Comparison of ENCODE assay signal across 8 mouse cellular contexts in genomic region chr5:111799700-111800311, GRCm38 (mm10).
DNase-seq lines count a peak whose midpoint lies in the region; ATAC-seq and TF ChIP-seq lines count a peak whose summit lies in the region.

No protein-coding gene starts in this region.

- H3K4me2 ChIP-seq in hindbrain, embryonic 12.5 days (replicated peaks) = no peak overlapping the region
- peak overlapping the region; percentile 22; the same call in 1 of the 2 replicates for H3K4me2 ChIP-seq in limb, embryonic 15.5 days
- no peak overlapping the region for H3K4me2 ChIP-seq in stomach, embryonic 16.5 days (ENCODE audit: low read depth, low read length)

- no peaks in the 10 kb centered on the region for H3K9me3 ChIP-seq in hindbrain, embryonic 12.5 days (replicated peaks)
- H3K9me3 ChIP-seq in limb, embryonic 15.5 days = no peaks in the 10 kb centered on the region
- no peaks in the 10 kb centered on the region for H3K9me3 ChIP-seq in stomach, embryonic 16.5 days (replicated peaks; ENCODE audit: control insufficient read depth, low read length)

- TF ChIP-seq CTCF in Patski (IDR thresholded peaks at IDR 0.05) = no peak

- peaks cover 21% of the 10 kb centered on the region for H3K4me1 ChIP-seq in hindbrain, embryonic 12.5 days
- H3K4me1 ChIP-seq in limb, embryonic 15.5 days = peaks cover 42% of the 10 kb centered on the region
- H3K4me1 ChIP-seq in stomach, embryonic 16.5 days (ENCODE audit: control insufficient read depth, insufficient read depth, low read length) = peaks cover 12% of the 10 kb centered on the region

- ATAC-seq in Patski = peak; percentile 93
- 0 out of 2 replicates have a peak, but pooled peaks have one; percentile 29 for ATAC-seq in hindbrain, embryonic 12.5 days (ENCODE audit: low FRiP score)
- peak; percentile 91 for ATAC-seq in limb, embryonic 15.5 days (ENCODE audit: insufficient number of reproducible peaks, low FRiP score, low TSS enrichment, low read depth)
- peak; percentile 82 for ATAC-seq in stomach, embryonic 16.5 days (ENCODE audit: insufficient read depth, low FRiP score)

- 33% methylated on average over 15 of the region's 15 CpGs for WGBS in hindbrain, embryonic 12.5 days
- WGBS in limb, embryonic 15.5 days = 9% methylated on average over 15 of the region's 15 CpGs
- 25% methylated on average over 15 of the region's 15 CpGs for WGBS in stomach, embryonic 16.5 days

- H3K36me3 ChIP-seq in hindbrain, embryonic 12.5 days = no peaks in the 10 kb centered on the region
- H3K36me3 ChIP-seq in limb, embryonic 15.5 days = no peaks in the 10 kb centered on the region
- H3K36me3 ChIP-seq in stomach, embryonic 16.5 days (ENCODE audit: control insufficient read depth, insufficient read depth, low read length) = no peaks in the 10 kb centered on the region

- in situ Hi-C loops in Patski (cut with MboI; ENCODE audit: low pct_unique_long_range_greater_than_20kb) = no loop called here

- no peaks in the 10 kb centered on the region for H3K27me3 ChIP-seq in Patski
- no peaks in the 10 kb centered on the region for H3K27me3 ChIP-seq in hindbrain, embryonic 12.5 days
- no peaks in the 10 kb centered on the region for H3K27me3 ChIP-seq in limb, embryonic 15.5 days
- no peaks in the 10 kb centered on the region for H3K27me3 ChIP-seq in stomach, embryonic 16.5 days (ENCODE audit: control insufficient read depth, insufficient read depth, low read length)

- DNase-seq in Patski (ENCODE audit: low read depth, low spot score) = peak; percentile 93
- DNase-seq in adrenal gland, postnatal 36 days = peak; percentile 71 to 81
- peak; percentile 90 for DNase-seq in forelimb bud, embryonic 11.5 days (ENCODE audit: low read depth, low spot score)
- no peak for DNase-seq in spleen, postnatal 10 days (ENCODE audit: low spot score in 2 of 2)
- no peak for DNase-seq in thymus, postnatal 14 days

- no peak overlapping the region for H3K4me3 ChIP-seq in hindbrain, embryonic 12.5 days
- H3K4me3 ChIP-seq in limb, embryonic 15.5 days = no peak overlapping the region
- no peak overlapping the region for H3K4me3 ChIP-seq in stomach, embryonic 16.5 days (replicated peaks; ENCODE audit: low read length)

- no peak overlapping the region for H3K9ac ChIP-seq in hindbrain, embryonic 12.5 days
- H3K9ac ChIP-seq in limb, embryonic 15.5 days = no peak overlapping the region
- peak overlapping the region; percentile 42; the same call in 1 of the 2 replicates for H3K9ac ChIP-seq in stomach, embryonic 16.5 days (ENCODE audit: low read length)

- POLR2A ChIA-PET in Patski (lab: Charles Lee) = interaction anchor here (0.7 to 1.4 kb wide), 3 partner anchors 9 to 404 kb away, joined by 3 read pairs; no protein-coding TSS in a partner anchor

- peak overlapping the region; percentile 58 for H3K27ac ChIP-seq in hindbrain, embryonic 12.5 days
- H3K27ac ChIP-seq in limb, embryonic 15.5 days = peak overlapping the region; percentile 92
- H3K27ac ChIP-seq in stomach, embryonic 16.5 days (ENCODE audit: low read length) = peak overlapping the region; percentile 85

- CTCF ChIA-PET in Patski (lab: Charles Lee) = interaction anchor here (1.7 kb wide), 1 partner anchor 12 kb away, joined by 7 read pairs; no protein-coding TSS in a partner anchor

Comparison
In these comparisons a context has a peak if more than half of its experiments do, and no peak if none do; other contexts are left out.
1. ATAC-seq: peak in every context shown above with its lines; median percentile 93 in Patski; 91 in limb, embryonic 15.5 days; 82 in stomach, embryonic 16.5 days; 29 in hindbrain, embryonic 12.5 days.
2. DNase-seq: peak in Patski (single experiment), adrenal gland, postnatal 36 days (2 of 2) and forelimb bud, embryonic 11.5 days (single experiment); none in spleen, postnatal 10 days (0 of 2) and thymus, postnatal 14 days (single experiment).
3. Peak in every context shown above with its lines, with median percentiles within 50 percentile points of each other: H3K27ac ChIP-seq.